Comparison of ENCODE assay signal across 21 mouse cellular contexts in genomic region chr8:104070949-104071348, GRCm38 (mm10).
"Had no signal": no experiment of that assay in that cellular context is flagged by ENCODE, and none has a peak within 500 bp of the region (broad histone marks: within the 10 kb centered on the region; RNA-seq: fewer than 3 reads in every experiment).

No protein-coding gene starts in this region.

- H3K27me3 ChIP-seq: liver, embryonic 13.5 days; neural tube, embryonic 12.5 days; neural tube, embryonic 15.5 days; stomach, embryonic 15.5 days had no signal

- DNase-seq: kidney, adult 2 months; kidney, postnatal 36 days; layer of hippocampus, postnatal 36 days; liver, embryonic 13.5 days; lung, adult 2 months; lung, postnatal 36 days; midbrain, embryonic 14.5 days; right cerebral cortex, adult 18-20 months; spleen, adult 18-20 months; thymus, adult 2 months; thymus, postnatal 14 days; thymus, postnatal 4 days had no signal

- H3K9me3 ChIP-seq: liver, embryonic 13.5 days; megakaryocyte, embryonic 14.5 days; midbrain, embryonic 10.5 days; neural tube, embryonic 12.5 days; neural tube, embryonic 15.5 days; stomach, embryonic 15.5 days had no signal

- H3K4me1 ChIP-seq: liver, embryonic 13.5 days; midbrain, embryonic 10.5 days; neural tube, embryonic 12.5 days; neural tube, embryonic 15.5 days; stomach, embryonic 15.5 days had no signal

- H3K4me2 ChIP-seq: liver, embryonic 13.5 days; neural tube, embryonic 12.5 days; neural tube, embryonic 15.5 days; stomach, embryonic 15.5 days had no signal

- ATAC-seq: intestine, embryonic 16.5 days; lung, postnatal 0 days had no signal

- H3K4me3 ChIP-seq: left cerebral cortex, adult 2 months; liver, embryonic 13.5 days; megakaryocyte, embryonic 14.5 days; midbrain, embryonic 10.5 days; neural tube, embryonic 12.5 days; neural tube, embryonic 15.5 days; stomach, embryonic 15.5 days had no signal

- H3K9ac ChIP-seq: liver, embryonic 13.5 days; neural tube, embryonic 12.5 days; neural tube, embryonic 15.5 days; stomach, embryonic 15.5 days had no signal

- H3K27ac ChIP-seq: kidney, postnatal 0 days; left cerebral cortex, adult 2 months; liver, embryonic 13.5 days; midbrain, embryonic 10.5 days; neural tube, embryonic 12.5 days; neural tube, embryonic 15.5 days; stomach, embryonic 15.5 days had no signal

- H3K36me3 ChIP-seq: liver, embryonic 13.5 days; midbrain, embryonic 10.5 days; neural tube, embryonic 12.5 days; neural tube, embryonic 15.5 days; stomach, embryonic 15.5 days had no signal
